Mouse (Mus musculus) CH12.LX (cell line): Measurements from ENCODE around the gene Tbc1d22a. TPM values are rescaled to one million over a fixed set of nuclear protein-coding genes. Genes with fewer than 3 reads are reported as not detected.

Experiments
- DNase-seq: peaks from one replicate; pipeline ENCODE4 v3.0.0-alpha.2; 2013; ENCODE audit errors: extremely low read depth
- H3K27ac ChIP-seq: 2 replicates; pipeline ENCODE4 v1.5.1; 2012; ENCODE audit warnings: low read depth, mild to moderate bottlenecking, control low read depth, moderate library complexity; ENCODE audit not compliant: insufficient read depth
- H3K27me3 ChIP-seq: replicated peaks from 2 replicates; pipeline ENCODE3; 2012; ENCODE audit warnings: inconsistent platforms
- H3K36me3 ChIP-seq, 2 experiments: replicated peaks in 1 of 2; 2 replicates each; pipeline versions ENCODE3 to v1.6.1; 2012; ENCODE audit warnings: inconsistent platforms in 1 of 2, low read length in 1 of 2, mild to moderate bottlenecking in 1 of 2, mixed read lengths in 1 of 2, moderate library complexity in 1 of 2; ENCODE audit not compliant: control insufficient read depth in 1 of 2, insufficient read depth in 1 of 2
- H3K4me1 ChIP-seq, 2 experiments: 2 replicates each; pipeline ENCODE4 v1.6.1; 2012; ENCODE audit warnings: inconsistent platforms in 1 of 2, moderate library complexity in 1 of 2; ENCODE audit not compliant: insufficient read depth in 2 of 2, control insufficient read depth in 1 of 2
- H3K4me2 ChIP-seq: 2 replicates; pipeline ENCODE4 v1.6.1; 2012; ENCODE audit warnings: low read depth, mild to moderate bottlenecking, control low read depth; ENCODE audit not compliant: poor library complexity, insufficient read depth, severe bottlenecking
- H3K4me3 ChIP-seq, 3 experiments: fragments of 150-350 bp in 1 of 3; sonication (generic) in 1 of 3; replicated peaks in 1 of 3; 2 replicates each; pipeline versions ENCODE3 to v1.5.1; 2011 to 2012; ENCODE audit warnings: low read depth in 2 of 3, low read length in 2 of 3, mild to moderate bottlenecking in 2 of 3, moderate library complexity in 2 of 3, control low read depth in 1 of 3, improper control_type of control experiment in 1 of 3, inconsistent platforms in 1 of 3, mixed read lengths in 1 of 3; ENCODE audit not compliant: poor library complexity in 1 of 3
- H3K79me2 ChIP-seq: replicated peaks from 2 replicates; pipeline ENCODE4 v1.6.1; 2012; ENCODE audit warnings: mild to moderate bottlenecking, moderate library complexity; ENCODE audit not compliant: control insufficient read depth, poor library complexity, insufficient read depth, severe bottlenecking; ENCODE audit errors: extremely low read depth
- H3K9ac ChIP-seq: 2 replicates; pipeline ENCODE4 v1.6.1; 2012; ENCODE audit warnings: low read depth, mild to moderate bottlenecking, control low read depth, moderate library complexity; ENCODE audit not compliant: insufficient read depth
- H3K9me3 ChIP-seq: replicated peaks from 2 replicates; pipeline ENCODE3; 2012; ENCODE audit warnings: low read length, inconsistent platforms, mixed read lengths
- BHLHE40 ChIP-seq: IDR thresholded peaks from 2 replicates; pipeline ENCODE4 v1.6.1; 2011; ENCODE audit warnings: mild to moderate bottlenecking, low read depth, low read length, improper control_type of control experiment
- CHD1 ChIP-seq: IDR thresholded peaks from 2 replicates; pipeline ENCODE4 v1.6.1; 2012; ENCODE audit warnings: low read depth, low read length, improper control_type of control experiment, inconsistent platforms
- CHD2 ChIP-seq: IDR thresholded peaks from 2 replicates; pipeline ENCODE4 v1.6.1; 2011; ENCODE audit warnings: low read length, improper control_type of control experiment
- CTCF ChIP-seq, 2 experiments: IDR thresholded peaks in 1 of 2; conservative IDR thresholded peaks in 1 of 2; 2 replicates each; pipeline ENCODE4 v1.5.1; 2011 to 2012; ENCODE audit warnings: low read depth in 2 of 2, low read length in 2 of 2, improper control_type of control experiment in 1 of 2, inconsistent platforms in 1 of 2, mild to moderate bottlenecking in 1 of 2, moderate library complexity in 1 of 2
- E2F4 ChIP-seq: IDR thresholded peaks from 2 replicates; pipeline ENCODE4 v1.6.1; 2011; ENCODE audit warnings: low read depth, low read length, improper control_type of control experiment; ENCODE audit not compliant: insufficient replicate concordance
- ETS1 ChIP-seq: conservative IDR thresholded peaks from 2 replicates; pipeline ENCODE4 v1.6.1; 2012; ENCODE audit warnings: low read depth, mild to moderate bottlenecking, inconsistent platforms, low read length, improper control_type of control experiment, moderate library complexity
- GABPA ChIP-seq: IDR thresholded peaks from 2 replicates; pipeline ENCODE4 v1.6.1; 2012; ENCODE audit warnings: low read depth, low read length, improper control_type of control experiment, inconsistent platforms; ENCODE audit not compliant: insufficient replicate concordance
- HCFC1 ChIP-seq: IDR thresholded peaks from 2 replicates; pipeline ENCODE4 v1.6.1; 2012; ENCODE audit warnings: low read depth, mild to moderate bottlenecking, inconsistent platforms, low read length, improper control_type of control experiment
- IRF4 ChIP-seq: IDR thresholded peaks from 2 replicates; pipeline ENCODE4 v1.6.1; 2014; ENCODE audit warnings: low read depth, mild to moderate bottlenecking, inconsistent platforms, low read length, improper control_type of control experiment
- JUN ChIP-seq: IDR thresholded peaks from 2 replicates; pipeline ENCODE4 v1.6.1; 2011; ENCODE audit warnings: low read depth, mild to moderate bottlenecking, low read length, improper control_type of control experiment, moderate library complexity; ENCODE audit not compliant: insufficient read depth
- MAX ChIP-seq: IDR thresholded peaks from 2 replicates; pipeline ENCODE4 v1.6.1; 2011; ENCODE audit warnings: low read length, improper control_type of control experiment
- MAZ ChIP-seq: IDR thresholded peaks from 2 replicates; pipeline ENCODE4 v1.6.1; 2012; ENCODE audit warnings: low read depth, mild to moderate bottlenecking, inconsistent platforms, low read length, improper control_type of control experiment, moderate library complexity
- MYC ChIP-seq: IDR thresholded peaks from 2 replicates; pipeline ENCODE4 v1.6.1; 2011; ENCODE audit warnings: low read depth, mild to moderate bottlenecking, improper control_type of control experiment, low read length
- NELFE ChIP-seq: IDR thresholded peaks from 2 replicates; pipeline ENCODE4 v1.6.1; 2011; ENCODE audit warnings: low read depth, low read length, improper control_type of control experiment
- NRF1 ChIP-seq: IDR thresholded peaks from 2 replicates; pipeline ENCODE4 v1.6.1; 2014; ENCODE audit warnings: low read depth, mild to moderate bottlenecking, inconsistent platforms, low read length, improper control_type of control experiment, moderate library complexity
- PAX5 ChIP-seq: IDR thresholded peaks from 2 replicates; pipeline ENCODE4 v1.6.1; 2012; ENCODE audit warnings: low read length, inconsistent platforms, mixed read lengths
- POLR2A ChIP-seq: IDR thresholded peaks from 2 replicates; pipeline ENCODE4 v1.6.1; 2011; ENCODE audit warnings: low read depth, mild to moderate bottlenecking, improper control_type of control experiment, low read length
- RAD21 ChIP-seq: IDR thresholded peaks from 2 replicates; pipeline ENCODE4 v1.6.1; 2011; ENCODE audit warnings: low read depth, mild to moderate bottlenecking, low read length, improper control_type of control experiment, moderate library complexity
- SMC3 ChIP-seq: IDR thresholded peaks from 2 replicates; pipeline ENCODE4 v1.6.1; 2011; ENCODE audit warnings: low read depth, low read length, improper control_type of control experiment
- USF1 ChIP-seq: IDR thresholded peaks from 2 replicates; pipeline ENCODE4 v1.6.1; 2014; ENCODE audit warnings: low read depth, mild to moderate bottlenecking, inconsistent platforms, low read length, improper control_type of control experiment
- ZKSCAN1 ChIP-seq: IDR thresholded peaks from 2 replicates; pipeline ENCODE4 v1.6.1; 2012; ENCODE audit warnings: low read depth, inconsistent platforms, low read length, improper control_type of control experiment, borderline replicate concordance
- dilution Hi-C: fragments of 300-500 bp; cut with MboI; formaldehyde crosslinking; loops from 2 replicates; pipeline ENCODE4 v1.14.3; 2020; ENCODE audit warnings: low sequenced_read_pairs; ENCODE audit not compliant: extremely low pct_unique_long_range_greater_than_20kb, extremely low pct_ligation_motif_present
- in situ Hi-C: fragments of 300-500 bp; cut with MboI; formaldehyde crosslinking; loops from 3 replicates; pipeline ENCODE4 v1.14.3; 2019; ENCODE audit warnings: low sequenced_read_pairs, low pct_ligation_motif_present, low pct_unique_long_range_greater_than_20kb, mixed read lengths
- polyA plus RNA-seq: library from polyadenylated mRNA; unstranded; fragments of >175 nt; gene quantifications from 2 replicates; pipeline ENCODE4 v1.2.1, GENCODE M21; 2012; ENCODE audit warnings: low read depth; ENCODE audit not compliant: insufficient read length
- total RNA-seq, 2 experiments: library from RNA; depleted of rRNA; stranded (reverse); fragments of 300-350 nt in 1 of 2; fragments of >200 nt in 1 of 2; gene quantifications; 2 replicates each; pipeline ENCODE4 v1.2.3; 2012 to 2014

Gene Tbc1d22a
- total and polyA plus RNA-seq, 3 experiments, result 17.6 to 20.2 (median 19.4) TPM

- Histone ChIP-seq H3K36me3 (peaks cover 0 to 3% of the 10 kb centered on the region in 2 experiments), H3K27me3 (no peaks in the 10 kb centered on the region), H3K27ac (no peak overlapping the region), H3K9ac (no peak overlapping the region), H3K4me3 (no peak overlapping the region)
- peak; percentile 37 for DNase-seq
- TF ChIP-seq USF1 (no peak), HCFC1 (no peak), ETS1 (peak; percentile 33; the same call in 1 of the 2 replicates), MAZ (no peak), E2F4 (no peak), PAX5 (no peak)
- TF ChIP-seq, all 38 proteins: peak for 1
- Histone ChIP-seq H3K4me2 (no peak overlapping the region), H3K4me1 (peaks cover 12 to 72% of the 10 kb centered on the region in 2 experiments; a peak in 3 of 4 replicates), H3K79me2 (no peaks in the 10 kb centered on the region), H3K9me3 (no peaks in the 10 kb centered on the region)
- in situ Hi-C loops (no loop called here), dilution Hi-C loops (no loop called here)
Observed at GRCm38 (mm10) chr15:86433378-86433777, 219.1 kb downstream of the Tbc1d22a start.

DNA sequence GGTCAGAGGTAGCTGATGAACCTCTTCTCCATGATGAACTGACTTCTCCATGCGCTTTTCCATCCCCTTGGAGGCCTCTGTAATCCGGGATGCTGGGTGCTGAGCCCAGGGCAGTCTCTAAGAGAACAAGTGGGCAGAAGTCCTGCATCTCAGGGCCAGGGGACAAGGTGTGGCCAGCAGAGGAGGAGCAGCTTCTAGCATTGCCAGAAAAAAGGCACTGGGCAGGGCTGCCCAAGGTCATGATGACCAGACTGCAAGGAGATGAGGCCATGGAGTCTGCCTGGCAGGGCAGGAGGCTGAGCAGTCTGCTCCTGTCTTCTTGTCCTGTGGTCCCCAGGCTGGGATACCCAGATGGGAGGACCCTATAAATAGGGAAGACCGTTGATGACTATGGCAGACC, 220.0 kb downstream of the Tbc1d22a start:
- H3K4me3 ChIP-seq, result no peak overlapping the region
- dilution Hi-C loops (no loop called here), in situ Hi-C loops (no loop called here)
- H3K79me2 ChIP-seq, result no peaks in the 10 kb centered on the region
- no peak overlapping the region for H3K4me2 ChIP-seq
- H3K9me3 ChIP-seq, result no peaks in the 10 kb centered on the region
- no peaks in the 10 kb centered on the region for H3K27me3 ChIP-seq
- DNase-seq, result no peak
- peaks cover 12 to 64% of the 10 kb centered on the region in 2 experiments; a peak in 3 of 4 replicates for H3K4me1 ChIP-seq
- no peak overlapping the region for H3K27ac ChIP-seq
- H3K9ac ChIP-seq, result no peak overlapping the region
- peaks cover 0 to 5% of the 10 kb centered on the region in 2 experiments for H3K36me3 ChIP-seq
- TF ChIP-seq CHD2 (no peak), NELFE (no peak), BHLHE40 (no peak), JUN (no peak), RAD21 (no peak), IRF4 (no peak), ETS1 (no peak), GABPA (no peak), ZKSCAN1 (no peak), CTCF (conservative IDR thresholded peaks at IDR 0.05 in 1 of 2, IDR thresholded peaks at IDR 0.05 in 1 of 2; ENCODE audit: low read depth in 2 of 2, low read length in 2 of 2) (no peak), SMC3 (no peak), MAX (no peak), NRF1 (no peak), MYC (no peak), CHD1 (no peak), POLR2A (no peak)
- TF ChIP-seq, all 38 proteins: peak for 0
